Mouse (Mus musculus) lung, adult 2 months (tissue): Measurements from ENCODE around the gene Btbd9.

Experiments used
- CTCF ChIP-seq: fragments of 200-500 bp; IDR thresholded peaks from 2 replicates; pipeline ENCODE4 v1.5.1; 2011; ENCODE audit warnings: mild to moderate bottlenecking, low read length, control low read depth; ENCODE audit not compliant: insufficient read depth
- POLR2A ChIP-seq: fragments of 200-500 bp; IDR thresholded peaks from 2 replicates; pipeline ENCODE4 v1.6.1; 2011; ENCODE audit warnings: low read depth, mild to moderate bottlenecking, control low read depth, low read length, borderline replicate concordance; ENCODE audit errors: extremely low read depth

DNA sequence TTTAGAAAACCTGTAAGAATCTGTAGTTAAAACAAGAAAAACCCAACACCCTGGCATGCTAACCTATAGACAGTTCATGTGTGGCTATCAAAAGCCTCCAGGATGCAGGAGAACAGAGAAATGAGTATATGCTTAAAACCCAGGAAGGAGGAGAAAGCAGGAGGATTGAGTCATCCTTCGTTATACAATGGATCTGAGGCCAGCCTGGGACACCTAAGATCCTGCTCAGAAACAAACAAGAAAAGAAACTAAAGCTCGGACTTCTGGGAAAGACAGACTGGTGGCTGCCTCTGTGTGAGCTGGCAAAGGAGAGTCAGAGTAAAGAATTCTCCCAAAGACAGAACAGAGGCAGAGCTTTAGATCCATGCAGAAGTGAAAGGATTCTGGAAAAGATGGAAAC lies 17.7 kb downstream of the Btbd9 start:
- TF ChIP-seq CTCF (no peak), POLR2A (no peak)
